Mouse (Mus musculus) lung, adult 2 months (tissue): ENCODE data around the gene Slc12a3.
A peak's percentile ranks its signal among the peaks of the same experiment; 100 is the strongest.

Source experiments
- CTCF ChIP-seq: fragments of 200-500 bp; IDR thresholded peaks from 2 replicates; pipeline ENCODE4 v1.5.1; 2011; ENCODE audit warnings: mild to moderate bottlenecking, low read length, control low read depth; ENCODE audit not compliant: insufficient read depth
- POLR2A ChIP-seq: fragments of 200-500 bp; IDR thresholded peaks from 2 replicates; pipeline ENCODE4 v1.6.1; 2011; ENCODE audit warnings: low read depth, mild to moderate bottlenecking, control low read depth, low read length, borderline replicate concordance; ENCODE audit errors: extremely low read depth

DNA sequence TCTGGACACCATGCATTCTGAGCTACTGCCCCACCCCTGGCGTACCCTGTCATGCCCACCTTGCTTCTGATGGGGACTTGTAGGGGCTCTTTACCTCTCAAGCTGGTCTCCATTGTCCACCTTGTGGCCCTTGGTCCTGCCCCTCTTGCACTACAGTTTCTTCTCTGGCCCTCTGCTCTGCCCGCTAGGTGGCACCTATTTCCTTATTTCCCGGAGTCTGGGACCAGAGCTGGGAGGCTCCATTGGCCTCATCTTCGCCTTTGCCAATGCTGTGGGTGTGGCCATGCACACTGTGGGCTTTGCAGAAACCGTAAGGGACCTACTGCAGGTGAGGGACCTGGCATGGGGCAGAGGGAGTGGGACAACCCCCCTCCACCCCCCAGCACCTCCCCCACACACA lies 4.3 kb downstream of the Slc12a3 start:
- peak; percentile 39; the same call in 1 of the 2 replicates for TF ChIP-seq CTCF
- TF ChIP-seq POLR2A: no peak
